Mouse (Mus musculus): ENCODE measurements around the gene Plxnb2.

The Plxnb2 gene

DNA sequence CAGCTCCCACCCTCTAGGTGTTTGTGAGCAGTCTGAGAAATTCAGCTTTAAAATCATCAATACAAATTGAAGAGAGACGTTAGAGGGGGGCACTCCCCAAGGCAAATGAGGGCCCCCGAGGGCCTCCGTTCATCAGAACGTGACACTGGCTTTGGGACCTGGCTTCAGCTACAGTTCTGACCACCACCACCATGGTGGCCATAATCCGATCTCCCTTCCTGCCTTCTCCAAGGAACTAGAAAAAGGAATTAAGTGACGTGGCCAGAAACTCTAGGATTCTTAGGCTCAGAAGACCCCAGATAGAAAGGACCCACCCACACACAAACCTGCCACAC lies 991 bp downstream of the Plxnb2 start:
- in situ Hi-C loops (cut with MseI, MboI) = no loop called here

DNA sequence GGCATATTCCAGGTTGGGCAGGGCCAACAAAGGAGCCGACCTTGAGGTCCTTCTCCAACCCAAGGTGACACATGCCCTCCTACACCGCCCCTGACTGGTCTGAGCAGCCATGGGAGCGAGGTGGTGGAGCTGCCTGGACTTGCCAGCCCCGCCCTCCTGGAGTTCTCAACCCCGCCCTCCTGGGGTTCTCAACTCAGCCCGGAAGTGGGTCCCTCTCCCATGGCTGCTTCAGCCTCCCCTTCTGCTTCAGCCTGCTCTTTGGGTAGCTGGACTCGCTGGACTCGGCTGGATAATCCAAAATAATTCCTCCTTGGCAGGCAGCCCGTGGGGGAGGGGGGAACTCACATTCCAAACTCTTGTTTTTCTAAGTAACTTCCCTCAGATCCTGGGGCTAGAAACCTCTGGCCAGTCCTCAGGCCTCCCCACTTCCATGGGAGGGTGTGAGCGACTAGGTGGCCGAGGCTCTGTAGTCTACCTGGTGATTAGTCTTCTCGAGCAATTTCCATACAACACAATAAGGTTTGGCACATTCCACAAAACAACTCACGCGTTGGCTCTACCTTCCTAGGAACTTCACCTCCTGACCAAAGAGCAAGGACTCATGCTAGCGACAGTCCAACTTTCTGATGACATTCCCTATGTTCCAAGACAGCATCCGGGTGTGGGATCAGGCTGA lies 1.5 kb downstream of the Plxnb2 start:
- in situ Hi-C loops (cut with MseI, MboI) = no loop called here

DNA sequence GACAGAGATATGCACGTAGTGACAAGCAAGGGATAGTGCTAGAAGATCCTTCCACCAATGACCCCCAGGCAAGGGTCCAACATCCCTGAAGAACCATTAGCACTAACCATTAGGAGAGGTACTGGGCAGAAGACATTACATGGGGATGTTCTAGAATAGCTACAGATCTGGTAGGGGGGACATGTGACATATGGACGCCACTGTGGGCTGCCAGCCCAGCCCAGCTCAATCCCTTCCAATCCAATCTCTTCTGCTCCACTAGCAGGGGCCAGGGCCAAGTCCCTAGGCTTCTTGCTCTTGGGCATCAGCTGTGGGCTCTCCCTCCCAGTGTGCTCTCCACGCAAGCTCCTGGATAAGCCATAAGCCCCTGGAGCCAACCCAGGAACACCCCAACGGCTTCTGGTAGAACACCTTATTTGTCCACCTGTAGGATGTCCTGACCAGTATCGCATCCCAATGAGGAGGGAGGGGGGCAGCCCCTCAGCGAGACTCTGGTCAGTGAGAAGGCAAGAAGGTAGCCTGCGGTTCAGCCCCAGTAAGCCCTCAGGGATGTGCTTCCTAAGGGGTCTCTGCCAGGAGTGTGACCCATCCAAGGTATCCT lies 2.2 kb downstream of the Plxnb2 start:
- in situ Hi-C loops (cut with MseI, MboI) = no loop called here

GRCm38 (mm10) chr15:89177576-89178259 lies 2.9 kb downstream of the Plxnb2 start:
- in situ Hi-C loops (cut with MseI, MboI) = no loop called here

DNA sequence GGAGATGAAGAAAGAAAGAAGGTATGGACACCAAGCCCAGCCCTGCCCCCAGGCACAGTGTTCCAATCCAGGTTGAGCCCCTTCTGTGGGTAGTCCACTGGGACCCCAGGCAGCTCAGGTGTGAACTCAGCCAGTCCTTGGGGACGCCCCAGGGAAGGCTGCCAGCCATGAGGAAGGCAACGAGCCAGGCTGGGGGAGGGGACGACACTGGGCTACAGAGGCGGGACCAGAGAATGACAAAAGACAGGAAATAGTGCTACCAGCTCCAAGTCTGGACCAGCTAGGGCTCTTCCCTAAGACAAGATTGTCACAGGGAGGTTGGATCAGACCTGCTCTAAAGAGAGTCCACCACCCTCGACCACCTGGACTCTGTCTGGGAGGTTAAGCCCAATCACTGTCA lies 3.5 kb downstream of the Plxnb2 start:
- in situ Hi-C loops (cut with MseI, MboI) = no loop called here

DNA sequence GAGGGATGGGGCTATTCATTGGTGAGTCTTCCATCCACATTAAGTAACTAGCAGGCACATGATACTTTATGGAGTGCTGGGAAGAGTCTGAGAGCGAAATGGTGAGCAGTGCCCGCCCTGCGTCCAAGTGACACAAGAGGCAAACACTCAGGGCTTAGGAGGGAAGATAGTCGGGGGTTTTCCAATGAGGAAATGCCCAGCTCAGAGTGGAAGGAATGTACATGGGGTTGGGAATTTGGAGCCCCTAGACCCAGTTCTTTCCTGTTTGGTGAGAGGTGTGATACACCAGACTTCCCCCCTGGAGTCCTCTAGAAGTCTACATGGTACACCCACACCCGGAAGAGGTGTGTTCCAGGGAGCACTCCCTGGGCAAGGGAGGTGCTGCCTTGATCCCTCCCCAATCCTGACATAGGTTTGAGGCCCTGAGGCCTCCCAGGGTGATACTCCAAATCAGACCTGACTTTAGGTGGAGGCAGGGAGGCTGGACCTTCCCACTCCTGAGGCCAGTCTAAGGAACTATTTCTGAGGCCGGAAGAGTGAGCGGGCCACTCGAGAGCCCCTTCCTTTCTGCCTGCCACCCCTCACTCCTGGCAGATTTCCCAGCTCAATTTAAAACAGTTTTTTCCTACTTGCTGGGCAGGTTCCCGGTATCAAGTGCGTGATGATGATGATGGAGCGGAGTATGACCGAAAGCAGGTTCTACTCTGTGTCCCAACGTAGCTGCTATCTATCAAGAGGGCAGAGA lies 5.0 kb downstream of the Plxnb2 start:
- in situ Hi-C loops (cut with MseI, MboI) = no loop called here

DNA sequence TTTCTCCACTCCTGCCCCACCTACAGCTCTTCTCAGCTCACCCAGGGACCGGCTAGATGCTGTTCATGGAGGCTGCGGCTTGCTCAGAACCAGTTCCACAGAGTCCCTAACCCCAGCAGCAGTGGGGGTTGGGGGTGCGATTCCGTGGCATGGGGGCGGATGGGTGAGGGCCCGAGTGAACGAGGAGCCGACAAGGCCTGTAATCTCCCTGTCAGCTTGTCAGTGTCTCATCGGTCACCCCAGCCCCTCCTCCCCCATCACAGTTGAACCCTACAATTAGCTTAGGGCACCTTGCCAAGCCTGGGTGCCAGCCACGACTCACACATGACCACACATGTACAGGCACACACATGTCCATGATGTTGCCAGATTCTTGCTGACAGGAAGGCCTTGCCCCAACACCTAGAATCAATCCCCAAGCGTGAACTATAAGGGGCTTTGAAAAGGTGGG lies 5.7 kb downstream of the Plxnb2 start:
- in situ Hi-C loops (cut with MseI, MboI) = no loop called here

DNA sequence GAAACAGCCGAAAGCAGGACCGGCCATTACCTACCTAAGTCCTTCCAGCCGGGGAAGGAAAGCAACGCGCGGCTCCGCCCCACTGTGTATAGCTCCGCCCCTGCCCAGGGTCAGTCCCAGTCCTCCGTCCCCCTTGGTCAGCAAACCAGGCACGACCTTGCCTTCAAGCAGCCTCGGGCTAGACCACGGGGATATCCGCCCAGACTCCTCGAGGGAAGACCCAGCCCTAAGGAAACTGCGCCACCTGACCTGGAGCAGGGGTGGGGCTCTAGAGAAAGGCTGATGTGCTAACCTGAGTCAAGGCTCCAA lies 6.7 kb downstream of the Plxnb2 start:
- in situ Hi-C loops (cut with MseI, MboI) = no loop called here

DNA sequence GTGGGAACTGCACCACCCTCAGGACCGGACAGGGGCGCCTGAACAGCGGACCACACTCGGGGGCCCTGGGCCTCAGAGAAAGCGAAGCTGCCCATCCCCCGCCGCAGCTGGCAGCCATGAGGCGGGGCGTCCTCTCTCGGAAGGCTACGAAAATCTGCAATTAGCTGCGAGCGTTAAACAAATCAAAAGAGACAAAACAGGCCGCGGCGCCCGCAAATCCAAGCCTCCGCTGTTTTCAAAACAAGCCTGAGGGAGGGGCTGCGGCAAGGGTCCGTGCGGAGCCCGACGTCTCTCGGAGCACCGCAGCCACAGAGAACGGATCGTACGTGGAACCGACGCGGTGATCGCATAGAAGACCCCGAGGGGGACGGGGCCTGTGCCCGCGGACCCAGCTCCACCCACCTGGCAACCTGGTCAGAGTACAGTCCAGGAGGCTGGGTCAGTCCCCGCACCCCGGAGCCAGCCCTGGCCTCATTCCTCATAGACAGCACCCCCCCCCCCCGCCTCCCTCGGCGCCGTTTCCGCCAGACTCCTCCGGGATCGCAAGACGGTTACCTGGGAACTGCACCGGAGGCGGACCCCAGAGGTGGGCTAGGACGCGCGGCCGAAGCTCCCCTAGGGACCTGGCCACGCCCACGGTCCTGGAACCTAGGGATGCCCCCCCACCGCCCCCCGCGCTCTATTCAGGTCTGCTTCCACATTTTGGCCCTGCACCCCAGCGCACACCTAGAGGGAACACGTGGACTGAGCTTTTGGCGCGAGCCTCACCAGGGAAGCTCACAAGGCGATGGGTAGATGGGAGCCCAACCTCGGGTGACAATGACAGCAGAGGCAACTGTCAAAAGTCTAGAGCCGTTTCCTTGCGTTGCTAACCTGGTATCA lies 7.3 kb downstream of the Plxnb2 start:
- in situ Hi-C loops (cut with MseI, MboI) = no loop called here

DNA sequence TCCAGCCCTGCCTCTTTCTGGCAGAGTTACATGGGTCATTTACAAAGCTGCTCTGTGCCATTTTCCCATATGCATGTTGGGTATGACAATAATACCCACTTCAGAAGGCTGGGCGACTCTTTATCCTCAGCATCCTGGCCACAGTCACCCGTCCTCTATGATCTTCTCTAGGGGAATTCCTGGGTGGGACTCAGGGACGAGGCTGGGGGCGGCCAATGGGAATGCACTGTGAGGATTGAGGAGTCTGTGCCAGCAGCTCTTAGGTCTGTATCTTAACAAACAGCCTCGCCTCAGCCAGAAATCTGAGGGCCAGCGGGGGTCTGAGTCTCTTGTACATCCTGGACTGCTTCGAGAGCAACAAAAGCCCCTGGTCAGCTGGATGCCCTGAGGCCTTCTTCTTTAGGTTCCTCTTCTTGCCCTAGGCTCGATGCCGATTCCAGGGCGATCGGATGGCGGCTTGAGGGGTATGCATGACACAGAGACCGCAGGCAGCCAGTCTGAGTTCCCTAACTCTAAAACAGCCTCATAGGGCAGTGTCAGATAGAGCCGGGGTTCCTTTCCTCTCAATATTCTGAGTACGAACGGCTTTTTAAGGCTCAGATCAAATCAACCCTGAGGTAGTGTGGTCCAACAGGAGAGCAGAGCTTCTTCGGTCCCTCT lies 8.2 kb downstream of the Plxnb2 start:
- in situ Hi-C loops (cut with MseI, MboI) = no loop called here

GRCm38 (mm10) chr15:89171526-89172051 lies 9.0 kb downstream of the Plxnb2 start:
- in situ Hi-C loops (cut with MseI, MboI) = no loop called here

- in situ Hi-C loops (cut with MseI, MboI) = no loop called here
Measured at GRCm38 (mm10) chr15:89170102-89170501, 10.5 kb downstream of the Plxnb2 start.

DNA sequence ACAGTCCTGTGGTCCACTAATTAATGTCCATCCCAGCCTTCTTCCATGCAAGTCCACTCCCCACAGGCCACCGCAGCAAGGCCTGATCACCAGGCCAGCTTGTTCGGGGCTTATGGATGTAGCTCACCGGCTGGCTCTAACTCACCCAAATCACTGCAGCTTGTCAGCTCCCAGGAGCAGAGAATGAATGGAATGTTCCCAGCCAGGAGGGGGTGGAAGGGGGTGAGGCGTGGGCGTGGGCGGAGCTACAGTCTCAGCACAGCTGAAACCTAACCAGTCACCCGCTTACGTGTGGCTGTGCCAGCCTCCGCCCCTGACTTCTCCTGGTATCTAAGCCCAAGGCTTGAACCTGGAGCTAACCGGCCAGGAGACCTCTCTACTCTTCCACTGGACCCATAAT lies 11.2 kb downstream of the Plxnb2 start:
- in situ Hi-C loops (cut with MseI, MboI) = no loop called here

GRCm38 (mm10) chr15:89168922-89169321 lies 11.7 kb downstream of the Plxnb2 start:
- in situ Hi-C loops (cut with MseI, MboI) = no loop called here

- in situ Hi-C loops (cut with MseI, MboI) = no loop called here
Measured at GRCm38 (mm10) chr15:89165478-89165877, 15.1 kb downstream of the Plxnb2 start.

DNA sequence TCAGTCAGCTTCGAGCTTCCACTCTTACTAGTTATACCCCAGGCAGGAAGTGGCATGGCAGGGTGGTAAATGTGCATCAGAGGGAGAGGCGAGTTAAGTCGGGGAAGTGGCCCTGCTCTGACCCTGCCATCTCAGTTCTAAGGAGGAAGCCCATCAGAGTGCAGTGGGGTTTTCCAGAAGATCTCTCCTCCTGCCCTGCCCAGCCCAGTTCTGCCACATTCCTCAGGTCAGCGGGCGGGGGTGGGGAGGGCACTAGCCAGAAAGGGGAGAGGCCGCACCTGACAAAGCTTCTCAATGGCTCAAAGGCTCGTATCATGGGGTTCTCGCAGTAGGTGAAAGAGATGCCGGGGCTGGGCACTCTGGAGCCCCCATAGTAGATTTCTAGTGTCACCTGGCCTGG lies 19.2 kb downstream of the Plxnb2 start:
- in situ Hi-C loops (cut with MseI, MboI) = no loop called here

DNA sequence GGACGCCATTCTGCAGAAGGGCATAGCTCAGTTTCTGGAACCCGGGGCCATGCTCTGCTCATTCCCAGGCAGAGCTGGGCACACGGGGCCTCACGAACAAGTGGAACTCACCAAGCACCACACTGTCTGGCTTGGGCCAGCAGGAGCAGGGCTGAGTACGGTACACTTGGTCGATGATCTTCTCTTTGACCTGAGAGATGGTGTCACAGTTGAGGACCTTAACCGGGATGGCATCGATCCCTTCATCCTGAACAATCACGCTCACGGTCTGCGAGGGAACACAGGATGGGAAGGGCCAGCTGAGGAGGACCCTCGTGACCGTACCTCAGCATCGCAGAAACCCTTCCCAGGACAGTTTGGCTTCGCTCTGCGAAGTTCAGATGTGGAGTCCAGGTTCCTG lies 22.1 kb downstream of the Plxnb2 start:
- in situ Hi-C loops (cut with MseI, MboI) = no loop called here

DNA sequence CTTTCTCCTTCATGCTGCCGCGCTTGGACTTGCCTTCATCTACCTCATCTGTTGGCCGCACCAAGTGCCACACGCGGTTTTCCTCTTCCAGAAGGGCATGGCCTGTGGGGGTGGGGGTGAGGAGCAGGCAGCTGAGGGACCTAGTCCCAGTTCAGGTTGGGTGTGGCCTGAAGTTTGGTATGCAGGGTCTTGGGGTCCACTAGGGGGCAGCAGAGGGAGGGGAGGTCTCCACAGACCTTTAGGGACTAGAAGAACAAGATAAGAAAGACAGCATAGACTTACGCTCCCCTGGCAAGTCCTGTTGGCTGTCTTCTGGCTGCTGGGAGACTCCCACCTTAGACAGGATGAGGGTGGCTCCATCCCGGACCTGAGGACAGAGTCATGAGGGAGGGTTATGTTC lies 22.6 kb downstream of the Plxnb2 start:
- in situ Hi-C loops (cut with MseI, MboI) = no loop called here

- in situ Hi-C loops (cut with MseI, MboI) = no loop called here
Measured at GRCm38 (mm10) chr15:89152312-89152711, 28.3 kb downstream of the Plxnb2 start.

GRCm38 (mm10) chr15:89150041-89150390 lies 30.6 kb downstream of the Plxnb2 start:
- in situ Hi-C loops (cut with MseI, MboI) = no loop called here
